Mouse (Mus musculus) adrenal gland, postnatal 10 days (tissue): ENCODE data around the gene Rnps1. TPM values are rescaled to one million over a fixed set of nuclear protein-coding genes. Genes with fewer than 3 reads are reported as not detected.
"Not testable (repeated sequence)": the region's sequence is repeated elsewhere in the genome, so short reads cannot be mapped to it uniquely, and the experiment has no call there.

Experiments used
- DNase-seq: peaks from one replicate; pipeline ENCODE4 v3.0.0; 2021; ENCODE audit warnings: mixed read lengths
- total RNA-seq, 2 experiments: library from RNA; stranded (reverse); gene quantifications; 2 replicates each; pipeline ENCODE4 v1.2.3; 2021

Rnps1 gene
- total RNA-seq, 2 experiments from 2014 or later, result 79.5 to 103 TPM

DNA sequence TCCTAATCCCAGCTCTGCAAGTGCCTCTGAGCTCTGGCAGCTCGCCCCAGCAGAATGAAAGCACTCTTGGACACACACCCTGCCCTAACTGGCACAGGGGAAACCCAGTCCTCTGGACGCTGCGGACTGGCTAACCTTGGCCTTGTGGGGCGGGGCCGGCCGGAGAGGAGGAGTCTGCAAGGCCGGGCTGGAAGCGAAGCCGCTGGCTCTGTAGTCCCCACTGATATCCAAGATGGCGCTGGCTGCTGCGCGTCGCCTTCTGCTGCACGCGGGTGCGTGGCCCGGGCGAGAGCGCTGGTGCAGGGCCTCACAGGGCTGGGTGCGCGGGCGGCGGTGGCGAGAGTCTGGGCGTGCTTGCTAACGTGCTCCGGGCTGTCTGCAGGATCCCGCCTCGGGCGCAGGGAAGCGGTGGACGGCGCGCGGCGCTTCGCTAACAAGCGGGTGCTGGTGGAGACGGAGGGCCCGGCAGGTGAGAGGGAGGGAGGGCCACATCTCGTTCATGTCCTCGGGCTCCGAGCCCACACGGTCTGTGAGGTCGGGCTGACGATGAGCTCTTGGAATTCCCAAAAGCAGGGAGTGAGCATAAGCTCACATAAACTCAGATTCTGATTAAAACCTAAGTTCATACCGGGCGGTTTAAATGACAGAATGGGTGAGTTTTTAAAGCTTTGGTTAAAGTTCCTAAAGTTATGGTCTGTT, 12.3 kb downstream of the Rnps1 start, which contains the start of gene Eci1:
Gene Eci1, plus strand, starts transcription at position 171 of the 699 bp plus-strand sequence.
- peak; percentile 99 for DNase-seq

DNA sequence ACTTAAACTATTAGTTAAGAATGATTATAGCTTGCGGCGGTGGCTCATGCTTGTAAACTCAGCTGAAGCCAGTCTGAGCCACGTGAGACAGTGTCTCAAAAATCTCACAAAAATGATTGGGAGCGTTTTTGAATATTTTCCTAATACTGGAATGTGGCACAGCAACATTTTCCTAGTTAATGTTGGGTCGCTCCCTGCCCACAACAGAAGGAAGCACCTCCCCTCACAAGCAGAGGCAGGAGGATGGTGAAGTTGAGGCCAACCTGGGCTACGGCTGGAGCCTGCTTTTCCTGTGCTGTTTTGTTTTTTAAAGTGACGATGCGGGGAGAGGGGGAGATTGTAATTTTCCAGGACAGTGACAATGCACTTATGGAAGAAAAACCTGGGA, 12.8 kb downstream of the Rnps1 start:
- DNase-seq, result no peak

DNA sequence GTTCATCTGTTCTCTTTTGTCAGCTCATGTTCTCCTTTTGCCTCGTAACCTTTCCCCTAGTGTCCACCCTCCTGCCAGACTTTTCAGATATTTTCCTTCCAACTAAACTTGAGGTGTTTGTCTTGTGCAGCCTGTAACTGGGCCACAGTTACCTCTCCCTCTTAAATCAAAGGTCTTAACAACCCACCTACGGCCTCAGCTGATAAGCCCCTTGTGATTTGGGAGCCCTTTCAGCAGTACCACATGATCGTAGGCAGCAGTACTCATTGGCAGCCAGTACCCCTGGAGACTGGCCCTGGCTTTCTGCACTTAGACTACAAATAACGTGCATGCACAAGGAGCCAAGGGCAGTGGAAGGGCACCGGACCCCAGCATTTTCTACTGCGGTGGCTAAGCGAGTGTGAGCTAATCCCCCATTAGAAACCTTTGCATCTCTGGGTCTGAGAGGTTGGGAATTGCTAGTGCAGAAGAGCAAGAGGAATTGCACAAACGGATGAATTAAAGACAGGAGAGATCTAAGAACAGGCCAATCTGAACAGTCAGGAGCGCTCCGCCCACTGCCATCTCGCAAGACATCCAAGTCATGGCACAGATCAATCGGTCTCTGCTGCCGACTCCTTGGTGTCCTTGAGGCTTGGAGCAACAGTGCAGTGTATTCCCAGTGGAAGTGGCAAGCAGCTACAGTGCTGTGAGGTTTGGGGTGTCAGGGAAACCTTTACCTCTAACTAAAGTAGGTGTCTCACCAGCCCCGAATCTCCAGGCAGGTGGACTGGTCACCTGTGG, 15.0 kb downstream of the Rnps1 start:
- peak; percentile 64 for DNase-seq

DNA sequence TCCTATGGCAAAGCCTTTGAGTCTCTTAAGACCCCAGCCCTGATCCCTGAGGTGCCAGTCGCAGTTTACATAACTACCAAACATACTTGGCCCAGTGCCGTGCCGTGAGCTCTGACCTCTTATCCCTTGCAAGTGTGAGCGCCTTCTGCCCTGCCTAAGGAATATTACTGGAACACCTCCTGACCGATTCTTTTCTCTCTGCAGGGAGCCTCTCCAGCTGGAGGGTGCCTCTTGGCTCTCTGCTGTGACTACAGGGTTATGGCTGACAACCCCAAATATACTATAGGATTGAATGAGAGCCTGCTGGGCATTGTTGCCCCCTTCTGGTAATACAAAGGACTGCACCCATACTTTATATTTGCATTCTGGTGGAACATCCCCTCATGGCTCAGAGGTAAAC, 22.7 kb downstream of the Rnps1 start:
- no peak for DNase-seq

DNA sequence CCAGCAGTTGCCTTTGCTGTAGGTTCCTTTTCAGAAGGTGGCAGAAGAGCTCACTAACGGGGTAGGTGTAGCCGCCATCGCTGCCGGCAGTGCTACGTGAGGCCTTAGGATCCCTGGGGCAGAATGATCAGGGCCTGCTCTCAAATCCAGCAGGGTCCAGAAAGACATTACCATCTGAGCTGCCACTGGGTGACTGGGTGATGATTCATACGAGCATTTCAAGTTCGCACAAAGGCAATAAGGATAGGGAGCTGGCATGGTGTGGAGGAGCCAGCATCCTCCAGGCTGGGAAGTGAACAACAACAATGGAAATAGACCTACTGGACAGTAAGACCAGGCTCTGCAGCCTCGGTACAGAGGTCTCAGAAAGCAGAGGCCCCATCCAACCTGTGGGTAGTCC, 26.0 kb downstream of the Rnps1 start:
- DNase-seq, result no peak

DNA sequence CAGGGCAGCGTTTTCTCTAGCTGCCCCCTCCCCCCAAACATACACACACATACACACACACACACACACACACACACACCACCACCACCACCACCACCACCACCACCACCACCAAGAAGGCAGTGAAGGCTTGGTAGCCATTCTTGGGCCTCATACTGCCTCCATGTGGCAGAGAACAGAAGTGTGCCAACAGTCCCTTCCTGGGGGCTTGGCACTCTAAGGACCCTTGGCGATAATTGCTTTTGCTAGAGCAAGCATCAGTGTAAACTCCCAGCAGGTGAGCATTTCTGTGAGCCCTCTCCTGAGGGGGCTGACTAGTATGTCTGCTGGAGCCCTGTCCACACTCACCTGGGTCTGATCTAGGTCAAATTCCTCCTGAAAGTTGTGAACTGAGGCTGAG, 26.8 kb downstream of the Rnps1 start:
- no peak for DNase-seq

DNA sequence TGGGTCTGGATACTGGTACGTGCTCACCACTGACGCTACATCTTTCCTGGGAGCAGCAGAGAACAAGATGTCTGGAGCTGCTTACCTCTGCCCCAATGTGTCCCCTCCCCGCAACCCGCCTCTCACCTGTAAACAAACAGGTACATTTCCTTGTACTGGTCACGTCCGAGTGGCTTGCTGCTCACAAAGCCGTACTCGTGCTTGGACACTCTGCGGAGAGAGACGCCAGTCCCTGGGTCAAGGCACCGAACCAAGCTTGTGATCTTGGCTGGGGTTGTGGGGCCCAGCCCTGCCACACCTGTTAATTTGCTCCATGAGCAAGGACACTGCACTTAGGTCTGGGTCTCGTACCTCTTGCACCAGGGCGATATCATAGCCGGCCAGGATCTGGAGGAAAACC, 27.7 kb downstream of the Rnps1 start:
- no peak for DNase-seq

DNA sequence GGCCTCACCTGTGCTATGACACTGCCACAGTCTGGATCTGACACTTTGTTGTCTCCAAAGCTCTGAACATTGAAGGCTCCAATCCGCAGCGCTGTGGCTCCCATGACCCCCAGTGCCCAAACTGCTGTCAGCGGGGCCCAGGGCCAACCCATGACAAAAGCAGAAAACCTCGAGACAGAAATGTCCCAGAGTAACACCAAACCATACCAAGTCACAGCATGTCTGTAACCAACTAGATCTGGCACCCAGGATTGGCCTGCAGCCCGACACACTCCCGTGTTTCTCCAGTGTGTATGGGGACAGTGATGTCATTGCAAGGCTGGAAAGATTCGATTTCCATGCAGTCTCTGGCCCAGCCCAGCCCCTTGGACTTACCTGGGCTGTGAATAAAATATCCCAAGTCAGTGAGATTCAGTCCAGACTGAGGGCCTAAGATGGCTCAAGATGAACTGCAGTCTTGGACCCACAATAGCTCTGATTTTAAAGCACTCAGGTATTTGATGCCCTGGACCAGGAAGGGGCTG, 28.3 kb downstream of the Rnps1 start, which contains the start of gene Dnase1l2:
Gene Dnase1l2, minus strand, starts transcription at position 474 of the 524 bp plus-strand sequence.
- DNase-seq, result no peak

DNA sequence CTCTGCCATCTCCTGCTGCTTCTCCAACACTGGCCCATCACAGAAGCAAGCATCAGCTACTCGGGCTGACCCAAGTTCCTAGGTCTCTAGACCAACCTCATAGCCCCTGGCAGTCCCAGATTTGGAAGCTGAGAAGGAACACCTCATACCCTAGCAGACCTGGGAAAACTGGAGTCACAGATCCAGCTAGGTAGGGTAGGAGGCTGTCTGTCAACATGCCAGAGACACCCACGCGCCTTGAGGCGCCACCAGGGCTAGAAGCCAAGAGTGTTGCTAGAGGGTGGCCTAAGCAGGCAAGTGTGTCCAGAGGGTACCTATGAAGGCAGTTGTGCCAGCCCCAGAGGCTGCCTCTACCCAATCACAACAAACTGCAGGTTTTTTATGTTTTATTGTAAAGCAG, 29.0 kb downstream of the Rnps1 start:
- DNase-seq, result no peak

DNA sequence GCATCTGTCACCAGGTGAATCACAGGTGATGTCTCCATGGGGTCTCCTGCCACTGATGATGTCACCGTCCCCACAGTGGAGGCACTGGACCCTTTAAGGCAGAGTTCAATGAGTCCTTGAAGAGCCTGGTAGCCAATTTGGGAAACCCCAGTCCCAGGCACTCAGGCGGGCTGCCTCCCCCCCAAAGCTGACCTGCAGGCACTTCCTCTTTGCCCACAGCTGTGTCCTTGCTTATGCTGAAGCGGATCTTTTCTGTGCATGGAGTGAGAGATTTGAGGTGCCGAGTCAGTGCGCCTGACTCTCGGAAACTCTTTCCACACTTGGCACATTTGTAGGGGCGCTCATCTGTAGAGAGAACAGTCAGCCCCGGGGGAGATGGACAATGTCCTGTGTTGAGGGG, 32.2 kb downstream of the Rnps1 start:
- no peak for DNase-seq

DNA sequence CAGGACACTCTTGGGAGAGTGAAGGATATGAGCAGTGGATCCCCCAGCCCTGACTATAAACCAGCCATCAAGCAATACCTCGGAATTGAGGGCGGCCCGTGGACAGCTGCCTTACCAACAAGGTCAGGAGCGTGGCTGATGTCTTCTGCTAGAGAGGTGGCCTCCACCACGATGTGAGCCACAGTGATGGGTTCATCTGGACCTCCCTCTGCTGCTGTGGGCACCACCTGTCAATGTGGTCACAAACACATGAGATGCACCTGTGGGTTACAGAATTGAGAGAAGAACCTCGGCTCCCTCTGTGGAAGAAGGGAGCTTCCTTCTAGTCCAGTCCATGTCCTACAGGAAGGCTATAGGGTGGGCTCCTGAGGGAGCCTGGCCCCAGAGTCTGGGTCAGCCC, 35.1 kb downstream of the Rnps1 start:
- DNase-seq, result no peak

DNA sequence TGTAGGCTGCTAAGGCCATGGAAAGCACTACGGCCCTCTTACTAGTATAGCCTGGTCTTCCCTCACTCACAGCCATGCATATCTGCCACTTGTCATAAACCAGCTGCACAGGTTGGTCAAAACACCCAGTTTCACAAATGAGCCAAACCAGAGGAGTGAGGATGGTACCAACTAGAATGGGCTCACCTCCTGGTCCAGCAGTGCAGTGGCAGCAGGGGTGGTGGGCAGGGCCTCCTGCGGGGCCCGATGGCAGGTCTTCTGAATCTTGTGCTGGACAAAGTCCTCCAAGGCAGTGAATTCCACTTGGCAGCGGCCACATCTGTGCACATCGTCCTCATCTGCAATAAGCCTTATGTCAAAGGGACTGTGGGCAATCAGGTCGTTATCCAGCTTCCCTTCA, 36.9 kb downstream of the Rnps1 start:
- DNase-seq, result no peak

DNA sequence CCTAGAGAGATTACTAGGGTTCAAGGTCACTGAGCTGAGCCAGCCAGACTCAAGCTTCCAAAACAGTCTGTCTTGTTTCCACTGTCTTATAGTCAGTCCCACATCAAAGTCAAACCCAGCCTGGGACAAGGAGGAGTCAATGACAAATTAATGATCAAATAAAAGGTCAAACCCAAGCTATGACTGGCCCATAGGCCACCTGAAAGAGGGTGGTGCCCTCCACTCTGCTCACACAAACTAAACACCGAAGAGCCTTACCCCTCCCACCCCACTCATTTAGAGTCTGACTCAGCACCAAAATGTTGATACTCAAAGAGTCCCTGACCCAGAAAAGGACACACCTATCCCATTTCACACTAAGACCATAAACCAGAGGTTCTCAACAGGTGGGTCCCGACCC, 39.0 kb downstream of the Rnps1 start:
- no peak for DNase-seq

DNA sequence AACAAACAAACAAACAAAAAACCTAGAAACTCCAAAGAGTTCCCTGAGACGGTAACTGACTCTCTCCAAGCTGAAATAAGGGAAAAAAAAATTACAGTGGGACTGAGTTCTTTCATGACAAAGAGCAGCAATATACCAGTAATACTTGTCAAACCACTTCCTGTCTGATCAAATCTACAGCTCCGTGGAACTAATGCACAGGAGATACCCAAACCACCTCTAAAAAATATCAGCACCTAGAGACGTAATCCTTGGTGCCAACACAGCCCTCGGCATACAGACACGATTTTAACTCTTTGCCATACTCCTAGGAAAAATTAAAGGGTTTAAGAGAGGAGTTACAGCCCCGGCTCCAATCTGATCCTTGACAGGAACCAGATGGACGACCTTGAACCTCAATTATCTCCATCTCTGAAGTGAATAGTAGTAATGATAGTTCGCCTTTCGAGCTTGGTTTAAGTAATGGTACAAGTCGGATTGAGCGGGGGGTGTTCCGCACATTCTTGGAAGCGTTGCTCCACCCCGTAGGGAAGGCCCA, 39.9 kb downstream of the Rnps1 start:
- DNase-seq, result no peak

DNA sequence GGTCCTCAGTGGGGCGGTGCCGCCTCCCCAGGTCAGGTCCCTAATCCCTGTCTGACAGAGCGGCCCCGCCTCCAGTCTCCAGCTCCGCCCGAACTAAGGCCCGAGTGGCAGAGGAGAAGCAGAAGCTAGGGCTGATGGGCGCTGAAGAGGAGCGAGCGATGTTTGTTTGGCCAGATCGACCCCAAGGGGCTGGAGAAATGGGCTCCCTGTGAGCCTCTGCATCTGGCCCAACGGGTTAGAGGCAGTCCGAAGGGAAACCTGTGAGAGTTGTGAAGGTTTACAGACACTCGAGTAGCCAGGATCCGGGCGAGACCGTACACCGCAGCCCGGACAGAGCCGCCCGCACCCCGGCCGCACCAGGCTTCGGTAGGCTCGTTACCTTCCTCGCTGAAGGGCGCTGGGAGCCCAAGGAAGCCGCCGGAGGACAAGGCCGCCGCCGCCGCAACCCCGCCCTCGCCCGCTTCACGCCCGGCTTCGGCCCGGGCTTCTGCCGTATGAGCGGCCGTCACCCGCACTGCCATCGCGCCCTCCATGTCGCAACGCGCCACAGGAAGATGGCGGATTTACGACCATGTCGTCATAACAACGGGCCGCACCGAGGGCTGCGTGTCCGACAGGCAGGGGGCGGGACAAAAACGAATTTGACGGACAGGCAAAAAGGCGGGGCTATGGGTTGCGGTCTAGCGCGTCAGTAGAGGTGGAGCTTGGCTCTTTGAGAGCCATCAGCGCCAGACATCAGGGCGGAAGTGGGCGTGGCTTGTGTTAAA, 40.6 kb downstream of the Rnps1 start:
- DNase-seq, result peak; percentile 100

DNA sequence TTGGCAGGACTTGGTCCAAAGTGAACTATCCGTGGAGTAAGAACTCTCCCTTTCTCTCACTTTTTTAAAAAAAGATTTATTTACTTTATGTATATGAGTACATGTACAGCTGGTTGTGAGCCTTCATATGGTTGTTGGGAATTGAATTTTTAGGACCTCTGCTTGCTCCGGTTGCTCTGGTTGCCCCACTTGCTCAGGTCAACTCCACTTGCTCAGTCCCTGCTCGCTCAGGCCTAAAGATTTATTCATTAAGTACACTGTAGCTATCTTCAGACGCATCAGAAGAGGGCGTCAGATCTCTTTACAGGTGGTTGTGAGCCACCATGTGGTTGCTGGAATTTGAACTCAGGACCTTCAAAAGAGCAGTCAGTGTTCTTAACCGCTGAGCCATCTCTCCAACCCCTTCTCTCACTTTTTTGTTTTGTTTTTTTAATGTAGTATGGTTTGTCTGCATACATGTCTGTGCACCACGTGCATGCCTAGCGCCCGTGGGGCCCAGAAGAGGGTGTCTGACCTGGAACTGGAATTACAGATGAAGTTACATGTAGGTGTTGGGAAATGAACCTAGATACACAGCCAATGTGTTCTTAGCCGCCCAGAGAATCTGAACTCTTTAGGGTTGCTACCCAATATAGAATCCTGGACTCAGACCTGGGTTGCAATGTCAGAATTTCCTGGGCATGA, 41.3 kb downstream of the Rnps1 start:
- not testable (repeated sequence) for DNase-seq

DNA sequence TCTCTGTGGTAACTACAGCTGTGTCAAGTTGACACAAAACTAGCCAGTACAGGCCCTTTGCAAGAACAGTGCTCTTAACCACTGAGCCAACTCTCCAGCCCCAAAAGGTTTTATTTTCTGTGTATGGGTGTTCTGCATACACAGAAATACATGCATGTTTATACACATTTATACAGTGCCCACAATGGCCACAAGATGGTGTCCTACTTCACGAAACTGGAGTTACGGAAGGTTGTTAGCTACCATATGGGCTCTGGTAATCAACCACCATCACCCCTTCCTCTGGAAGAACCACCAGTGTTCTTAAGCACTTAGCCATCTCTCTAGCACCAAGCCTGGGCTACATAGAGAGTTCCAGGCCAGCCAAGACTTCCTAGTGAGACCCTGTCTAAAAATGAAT, 47.2 kb downstream of the Rnps1 start:
- no peak for DNase-seq

DNA sequence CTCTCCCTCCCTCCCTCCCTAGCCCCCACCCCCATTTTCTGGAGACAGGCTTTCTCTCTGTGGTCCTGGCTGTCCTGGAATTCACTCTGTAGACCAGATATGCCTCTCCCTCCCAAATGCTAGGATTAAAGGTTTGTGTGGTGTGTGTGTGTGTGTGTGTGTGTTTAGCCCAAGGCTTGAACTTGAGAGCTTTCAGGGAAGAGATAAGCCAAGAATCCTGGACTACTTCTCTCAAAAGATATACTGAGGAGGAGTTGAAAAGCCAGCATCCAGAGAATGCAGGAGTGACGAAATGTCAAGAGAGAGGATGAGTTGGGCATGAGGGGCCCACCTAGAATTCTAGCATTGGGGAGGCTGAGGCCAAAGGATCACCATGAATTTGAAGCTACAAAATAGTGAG, 48.6 kb downstream of the Rnps1 start:
- DNase-seq, result no peak

DNA sequence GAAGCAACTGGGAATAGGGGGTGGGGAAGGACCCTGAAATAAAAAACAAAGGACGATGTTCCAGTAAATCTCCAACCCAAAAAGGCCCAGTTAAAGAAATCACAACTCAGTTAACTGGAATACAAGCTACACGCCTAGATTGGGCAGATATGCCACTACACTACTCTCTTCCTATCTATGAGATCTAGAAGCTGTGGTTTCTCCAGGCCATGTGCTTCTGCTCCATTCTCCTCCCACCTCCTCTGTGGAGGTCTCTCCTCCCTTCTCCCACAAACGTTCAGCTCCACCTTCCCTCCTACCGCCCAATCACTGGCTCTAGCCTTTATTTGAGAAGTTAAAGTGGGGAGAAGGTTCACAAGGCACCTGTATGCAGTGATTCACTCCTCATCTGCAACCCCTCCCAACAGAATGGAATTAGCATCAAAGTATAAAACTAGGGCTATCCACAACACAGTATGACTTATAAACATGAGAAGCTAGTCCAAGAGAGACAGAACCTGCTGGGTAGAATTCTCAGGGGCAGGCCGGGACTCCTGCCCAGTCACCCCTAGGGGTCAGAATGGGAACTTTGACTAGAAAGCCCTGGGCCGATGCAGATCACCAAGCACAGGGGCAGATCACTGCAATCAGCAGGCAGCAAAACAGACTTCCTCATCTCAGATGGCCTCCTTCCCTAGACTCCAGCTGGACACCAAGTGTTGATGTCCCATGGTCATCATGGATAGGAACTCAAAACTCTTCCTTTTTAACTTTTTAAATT, 49.2 kb downstream of the Rnps1 start:
- no peak for DNase-seq

DNA sequence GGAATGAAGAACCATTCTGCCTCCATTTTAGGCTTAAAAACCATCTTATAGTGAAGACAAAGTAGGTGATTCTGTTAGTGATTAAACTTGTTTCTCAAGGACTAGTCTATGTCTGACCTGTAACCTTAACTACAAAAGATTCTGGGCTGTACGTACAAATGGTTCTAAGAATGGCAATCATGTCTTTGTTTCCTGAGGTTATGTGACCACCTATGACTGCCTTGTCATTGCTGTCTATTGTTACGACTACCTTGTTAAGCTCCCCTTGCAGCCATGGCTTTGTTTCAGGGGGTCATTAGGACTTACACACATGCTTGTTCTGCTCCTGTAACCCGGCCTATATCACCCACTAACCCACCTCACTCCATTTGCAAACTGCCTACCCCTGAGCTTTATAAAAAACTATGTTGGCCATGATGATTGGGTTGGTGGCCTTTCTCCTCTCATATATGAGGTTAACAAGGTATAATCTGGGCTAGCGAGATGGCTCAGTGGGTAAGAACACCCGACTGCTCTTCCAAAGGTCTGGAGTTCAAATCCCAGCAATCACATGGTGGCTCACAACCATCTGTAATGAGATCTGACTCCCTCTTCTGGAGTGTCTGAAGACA, 54.4 kb downstream of the Rnps1 start:
- DNase-seq, result no peak
